Mouse (Mus musculus) erythroblast, adult 5-6 weeks (primary cell): ENCODE data around the gene Xpr1. TPM values are rescaled to one million over a fixed set of nuclear protein-coding genes. Genes with fewer than 3 reads are reported as not detected.
"Not testable (repeated sequence)": the region's sequence is repeated elsewhere in the genome, so short reads cannot be mapped to it uniquely, and the experiment has no call there.

Experiments used
- ATAC-seq: replicated peaks from 2 replicates; pipeline ENCODE4 v1.8.0; 2016; ENCODE audit warnings: moderate number of reproducible peaks, mild to moderate bottlenecking, moderate TSS enrichment, inconsistent platforms; ENCODE audit not compliant: poor library complexity, low FRiP score, severe bottlenecking
- total RNA-seq, 2 experiments: library from RNA; stranded (forward) in 1 of 2; stranded (reverse) in 1 of 2; fragments of 150-400 nt in 1 of 2; fragments of 200-764, 138-1000 nt in 1 of 2; gene quantifications; 2 replicates each; pipeline versions ENCODE4 v1.2.3 to v1.2.4; 2015 to 2017; ENCODE audit warnings: low replicate concordance in 2 of 2

The Xpr1 gene
- total RNA-seq, 2 experiments from 2014 or later: 10.3 to 24.2 TPM

DNA sequence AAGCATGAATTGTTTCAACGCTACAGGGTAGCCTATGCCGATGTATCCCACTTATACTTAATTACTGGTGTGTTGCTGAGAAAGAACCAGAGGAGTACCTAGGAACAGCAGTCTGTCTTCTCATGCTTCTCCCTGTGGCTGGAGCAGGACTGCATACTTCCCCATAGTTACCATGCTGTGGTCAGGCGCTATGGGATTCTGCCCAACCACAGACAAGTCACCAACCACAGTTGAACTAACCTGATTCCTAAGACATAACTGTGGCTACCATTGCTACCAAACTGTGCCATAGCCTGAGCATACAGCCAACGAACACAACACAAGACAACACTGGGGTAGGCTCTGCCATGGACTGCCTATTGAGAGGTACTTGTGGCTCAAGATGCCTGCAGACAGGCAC lies 144.3 kb downstream of the Xpr1 start:
- ATAC-seq: no peak

DNA sequence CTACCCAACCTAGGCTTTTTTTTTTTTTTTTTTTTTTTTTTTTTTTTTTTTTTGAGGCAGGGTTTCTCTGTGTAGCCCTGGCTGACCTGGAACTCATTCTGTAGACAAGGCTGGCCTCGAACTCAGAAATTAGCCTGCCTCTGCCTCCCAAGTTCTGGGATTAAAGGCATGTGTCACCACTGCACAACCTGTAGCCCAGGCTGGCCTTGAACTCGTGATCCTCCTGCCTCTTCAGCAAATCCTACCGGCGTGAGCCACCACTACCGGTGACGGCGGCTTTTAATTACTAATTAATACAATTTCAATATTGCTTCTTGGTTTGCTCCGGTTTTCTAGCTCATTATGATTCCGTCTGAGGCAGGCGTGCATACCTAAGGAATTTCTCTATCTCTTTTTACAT lies 154.7 kb downstream of the Xpr1 start:
- not testable (repeated sequence) for ATAC-seq

DNA sequence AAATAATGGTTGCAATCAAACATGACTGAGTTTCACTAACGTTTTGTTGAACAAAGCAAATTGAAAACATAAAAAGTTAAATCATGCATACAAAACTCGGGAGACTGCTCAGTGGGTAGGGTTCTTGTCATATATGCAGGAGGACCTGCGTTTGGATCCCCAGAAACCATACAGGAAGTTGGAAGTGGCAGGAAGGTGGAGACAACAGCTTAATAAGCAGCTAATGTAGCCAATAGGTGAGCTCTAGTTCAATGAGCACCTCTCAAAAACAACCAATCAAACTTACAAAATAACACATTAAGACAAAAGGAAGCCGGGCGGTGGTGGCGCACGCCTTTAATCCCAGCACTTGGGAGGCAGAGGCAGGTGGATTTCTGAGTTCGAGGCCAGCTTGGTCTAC lies 162.9 kb downstream of the Xpr1 start:
- ATAC-seq: no peak

DNA sequence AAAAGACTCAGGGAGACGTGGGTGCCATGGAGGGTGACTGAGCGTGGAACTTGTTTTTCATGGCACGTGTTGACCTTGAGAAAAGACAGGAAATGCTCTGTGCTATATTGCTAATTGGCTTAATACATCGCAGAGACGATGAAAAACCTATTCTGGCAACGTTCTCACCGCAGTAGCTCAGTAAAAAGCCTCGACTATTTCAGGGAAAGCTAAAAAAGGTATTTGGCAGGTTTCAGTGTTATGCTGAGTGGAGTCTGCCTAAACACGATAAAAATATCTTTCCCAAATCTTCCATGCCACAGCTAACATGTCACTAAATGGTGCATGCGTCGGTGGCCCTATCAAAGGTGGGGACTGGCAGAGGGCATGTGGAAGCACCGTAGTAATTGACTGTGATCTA lies 164.1 kb downstream of the Xpr1 start:
- no peak for ATAC-seq

DNA sequence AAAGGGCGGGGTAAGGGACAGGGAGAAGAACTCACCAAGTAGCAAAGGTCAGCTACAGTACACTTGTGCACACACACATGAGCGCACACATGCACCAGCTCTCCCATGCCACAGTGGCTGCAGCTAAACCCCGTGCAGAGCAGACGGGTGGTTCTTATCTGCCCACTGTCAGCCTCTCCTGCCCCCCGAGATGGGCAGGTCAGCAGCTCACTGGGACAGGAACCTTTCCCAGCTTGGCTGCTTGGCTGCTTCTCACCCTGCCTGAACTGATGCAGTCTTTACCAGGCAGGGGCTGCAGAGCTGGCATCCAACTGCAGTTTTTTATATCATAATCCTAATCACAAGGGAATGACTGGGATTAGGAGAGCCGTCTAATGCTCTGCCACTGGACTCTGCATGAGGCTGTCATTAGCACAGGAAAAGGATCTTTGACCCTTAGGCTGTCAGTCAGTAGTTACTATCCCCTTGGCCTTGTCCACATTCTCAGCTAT lies 164.5 kb downstream of the Xpr1 start:
- no peak for ATAC-seq

DNA sequence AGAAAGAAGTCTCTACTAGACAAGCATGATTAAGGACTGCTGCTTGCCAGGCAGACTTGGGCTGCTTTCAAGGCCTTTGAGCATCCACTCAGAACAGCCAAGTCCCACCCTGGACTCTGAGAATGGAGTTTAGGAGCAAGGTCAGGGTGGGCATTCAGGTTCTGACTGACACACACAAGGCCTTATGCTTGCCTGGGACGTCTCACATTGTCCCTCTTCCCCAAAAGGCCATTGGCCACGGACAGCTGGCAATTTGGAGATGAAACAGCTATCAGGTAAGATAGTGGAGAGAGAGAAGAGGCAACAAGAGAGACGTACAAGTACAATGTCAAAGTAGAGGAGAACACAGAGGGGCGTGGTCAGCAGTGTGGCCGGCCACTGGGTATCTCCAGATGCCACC lies 165.6 kb downstream of the Xpr1 start:
- ATAC-seq: no peak

DNA sequence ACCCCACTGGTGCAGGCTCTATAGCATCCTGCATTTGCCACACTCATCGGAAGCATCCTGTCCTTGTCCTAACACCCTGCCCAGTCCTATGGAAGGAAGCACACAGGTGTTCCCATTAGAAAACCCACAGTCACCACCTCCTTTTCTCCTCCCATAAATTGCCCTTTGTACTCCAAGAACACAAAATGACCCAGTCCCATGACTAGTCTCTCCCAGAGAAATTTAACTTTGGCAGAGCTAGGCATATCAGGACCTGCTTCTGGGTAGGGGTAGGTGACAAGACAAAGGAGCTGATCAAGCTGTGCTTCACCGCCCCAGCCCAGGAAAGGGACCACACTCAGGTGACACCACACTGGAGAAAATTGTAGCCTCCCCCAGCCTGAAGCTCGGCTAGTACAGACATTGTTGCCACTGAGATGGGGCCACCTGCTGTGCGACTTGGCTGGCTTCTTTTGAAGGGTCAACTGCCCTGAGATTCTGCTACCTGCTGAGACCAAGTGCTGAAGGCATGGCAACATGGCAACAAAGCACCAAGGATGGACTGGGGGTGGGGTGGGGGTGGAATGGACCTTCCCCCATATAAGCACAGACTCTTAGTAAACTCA lies 166.6 kb downstream of the Xpr1 start:
- no peak for ATAC-seq

DNA sequence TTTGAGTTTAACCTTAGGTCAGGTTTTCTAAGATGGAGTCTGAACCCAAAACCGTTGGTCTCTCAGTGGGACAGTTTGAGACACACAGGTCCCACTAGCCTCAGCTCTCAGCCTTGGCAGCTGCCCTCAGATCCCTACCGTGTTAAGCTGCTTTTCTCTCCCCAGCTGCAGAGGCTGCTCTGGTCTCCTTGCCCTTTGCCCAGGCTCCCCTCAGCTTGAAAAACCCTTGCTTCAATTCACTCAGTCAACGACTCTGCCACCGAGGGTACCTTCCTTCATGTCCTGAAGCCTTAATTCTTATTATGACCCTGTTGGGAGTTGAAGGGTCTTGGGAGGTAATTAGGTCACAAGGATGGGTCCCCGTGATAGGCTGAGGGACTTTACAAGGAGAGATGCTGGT lies 167.3 kb downstream of the Xpr1 start:
- ATAC-seq: no peak

DNA sequence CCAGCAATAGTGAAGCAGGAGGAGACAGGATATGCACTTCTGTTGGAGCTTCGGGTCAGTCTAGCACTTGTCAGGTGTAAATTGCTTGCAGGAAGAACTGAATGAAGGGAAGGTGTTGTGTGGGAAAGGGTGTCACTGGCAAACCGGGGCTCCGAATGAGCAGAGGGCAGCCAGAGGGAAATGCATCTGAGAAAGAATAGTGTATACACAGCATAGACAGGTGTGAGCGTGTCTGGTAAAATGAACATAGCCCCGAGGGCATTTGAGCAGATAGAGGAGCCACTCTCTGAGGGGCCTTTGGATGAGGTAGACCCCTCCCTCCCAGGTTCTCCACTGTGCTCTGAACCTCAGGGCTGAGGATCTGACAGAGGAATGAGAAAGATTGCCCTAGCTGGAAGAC lies 169.2 kb downstream of the Xpr1 start:
- no peak for ATAC-seq

DNA sequence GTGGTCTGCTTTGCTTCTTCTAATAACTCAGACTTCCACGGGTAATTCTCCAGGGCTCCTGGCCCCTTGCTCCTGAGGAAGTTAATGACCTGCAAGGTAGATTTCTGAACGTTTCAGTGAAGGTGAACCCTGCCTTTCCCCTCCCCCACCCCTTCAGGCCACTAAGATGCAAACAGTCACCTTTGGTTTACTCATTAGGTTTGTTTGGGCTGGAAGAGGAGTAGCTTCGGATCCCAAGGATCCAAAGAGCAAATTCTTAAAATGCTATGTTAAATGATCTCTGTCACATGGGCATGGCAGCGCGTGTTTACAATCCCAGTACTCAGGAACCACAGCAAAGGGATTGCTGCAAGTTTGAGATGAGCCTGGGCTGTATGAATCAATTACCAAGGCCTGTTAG lies 169.8 kb downstream of the Xpr1 start:
- no peak for ATAC-seq

DNA sequence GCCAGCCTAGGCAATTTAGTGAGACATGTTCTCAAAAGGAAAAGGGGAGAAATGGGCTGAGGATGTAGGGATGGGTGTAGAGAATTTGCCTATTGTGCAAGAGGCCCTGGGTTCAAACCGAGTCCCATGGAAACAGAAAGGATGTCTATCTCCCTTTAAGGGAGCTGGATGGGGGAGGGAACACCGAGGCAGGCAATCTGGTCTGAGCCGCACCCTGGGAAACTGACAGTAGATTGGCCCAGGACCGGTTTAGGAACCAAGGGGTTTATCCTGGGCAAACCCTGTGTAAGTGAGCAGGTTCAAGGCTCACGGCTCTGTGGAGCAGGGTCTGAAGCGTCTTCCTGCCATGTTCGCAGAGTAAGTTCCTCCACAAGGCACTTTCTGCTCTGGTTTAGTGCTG lies 171.7 kb downstream of the Xpr1 start:
- ATAC-seq: no peak

DNA sequence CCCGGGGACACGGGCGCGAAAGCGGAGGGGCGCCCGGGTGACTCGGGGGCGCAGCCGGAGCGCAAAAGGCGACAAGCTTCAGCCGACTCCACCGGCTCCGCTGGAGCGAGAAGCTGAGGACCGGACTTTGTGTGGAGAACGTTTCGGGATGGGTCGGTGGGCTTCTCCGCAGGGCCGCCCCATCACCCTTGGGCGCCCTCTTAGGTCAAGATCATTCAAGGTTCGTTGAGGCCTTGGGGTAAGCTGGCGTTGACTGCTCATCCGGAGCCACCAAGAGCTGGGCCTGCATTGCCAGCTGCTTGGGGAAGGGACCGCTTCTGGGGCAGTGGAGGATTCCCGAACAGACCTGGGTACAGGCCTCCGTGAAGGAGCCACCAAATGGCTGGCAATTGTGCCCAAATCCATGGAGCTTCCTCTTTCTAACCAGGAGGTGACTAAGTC lies 172.4 kb downstream of the Xpr1 start:
- no peak for ATAC-seq

DNA sequence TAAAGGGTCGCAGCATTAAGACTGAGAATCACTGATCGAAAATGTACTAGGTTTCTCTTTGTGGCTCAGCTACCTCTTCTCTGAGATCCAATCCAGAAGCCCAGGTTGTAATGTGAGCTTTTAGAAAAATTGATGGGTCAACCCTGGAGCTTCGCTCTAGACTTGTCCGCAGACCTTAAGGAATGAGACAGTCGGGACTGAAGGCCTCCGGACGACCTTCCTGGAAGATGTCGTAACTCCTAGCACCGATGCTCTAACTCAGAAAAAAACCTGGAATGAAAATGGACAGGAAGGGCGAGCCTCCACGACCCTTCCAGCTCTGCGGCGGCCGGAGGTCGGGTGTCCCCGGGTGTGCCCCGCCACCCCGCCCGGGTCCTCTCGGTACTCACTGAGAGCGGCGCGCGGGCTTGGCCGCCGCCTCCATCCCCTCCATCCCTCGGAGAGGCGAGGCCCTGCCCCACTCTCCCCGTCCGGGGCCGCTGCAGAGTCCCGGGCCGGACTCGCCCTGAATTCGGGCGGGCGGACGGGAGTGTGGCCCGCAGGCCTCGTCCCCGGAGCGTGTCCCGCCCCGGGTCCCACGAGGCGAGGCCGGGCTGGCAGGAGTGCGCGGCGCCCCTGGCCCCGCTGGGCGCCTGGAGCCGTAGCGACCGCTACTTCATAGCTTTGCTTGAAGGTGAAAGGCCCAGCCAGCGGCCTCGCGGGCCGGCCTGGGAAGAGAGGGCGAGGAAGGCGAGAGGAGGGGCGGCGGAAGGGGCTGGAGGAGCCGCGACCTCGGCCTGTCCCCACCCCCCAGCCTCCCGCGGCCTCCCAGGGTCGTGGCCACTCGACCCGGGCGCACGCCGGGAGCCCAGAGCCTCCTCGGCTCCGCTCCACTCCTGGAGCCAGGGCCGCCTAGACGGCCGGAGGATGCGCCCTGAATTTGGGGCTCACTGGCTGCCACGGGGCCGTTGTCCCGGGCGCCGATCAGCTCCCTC lies 173.1 kb downstream of the Xpr1 start, which contains the start of gene BC034090:
Gene BC034090 (minus strand): TSS at position 648 of the 974 bp plus-strand sequence.
- ATAC-seq: no peak

DNA sequence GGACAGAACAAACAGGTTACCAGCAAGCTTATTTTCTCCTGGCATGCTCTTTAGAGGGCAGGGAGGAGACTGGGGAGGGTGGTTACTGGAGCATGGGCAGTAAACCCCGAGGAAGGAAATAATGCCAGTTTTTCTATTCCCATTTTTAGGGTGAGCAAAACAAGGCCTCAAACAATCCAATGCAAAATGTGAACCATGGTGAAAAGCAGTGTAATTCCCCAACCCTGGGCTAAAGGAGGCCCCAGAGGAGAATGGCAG lies 174.8 kb downstream of the Xpr1 start:
- ATAC-seq: no peak

DNA sequence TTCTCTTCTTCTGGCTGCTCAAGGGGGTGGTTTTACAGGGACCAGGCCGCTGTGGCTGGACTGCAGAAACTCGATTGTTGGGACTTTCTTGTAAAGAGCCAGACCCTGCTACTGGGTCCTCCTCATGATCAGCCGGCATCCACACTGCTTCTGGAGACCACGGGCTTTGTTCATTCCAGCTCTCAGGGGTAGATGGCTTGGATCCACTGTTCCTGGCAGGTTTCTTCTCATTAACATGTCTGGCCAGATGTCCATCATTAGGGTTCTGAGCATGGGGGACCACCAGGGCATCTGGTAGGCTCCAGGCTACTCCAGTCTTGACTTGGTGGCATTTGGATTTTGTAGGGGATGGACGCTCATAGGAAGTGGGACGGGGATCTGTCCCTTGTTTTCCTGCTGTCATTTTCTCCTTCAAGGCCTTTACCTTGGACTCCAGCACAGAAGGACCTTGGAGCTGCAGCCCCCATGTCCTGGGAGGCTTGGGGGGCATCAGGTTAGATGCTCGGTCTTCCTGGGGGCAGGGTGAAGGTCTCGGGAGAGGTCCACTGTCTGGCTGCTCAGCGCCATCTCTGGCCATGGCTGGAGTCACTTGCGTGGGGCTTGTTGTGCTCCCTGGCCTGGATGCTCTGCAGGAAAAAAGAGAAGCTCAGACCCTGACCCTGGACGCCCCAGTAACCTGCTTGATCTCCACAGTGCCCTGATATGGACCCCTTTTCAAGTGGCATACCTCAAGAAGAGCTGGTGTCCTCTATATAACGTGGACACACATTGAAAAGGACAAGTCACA lies 175.3 kb downstream of the Xpr1 start:
- no peak for ATAC-seq

DNA sequence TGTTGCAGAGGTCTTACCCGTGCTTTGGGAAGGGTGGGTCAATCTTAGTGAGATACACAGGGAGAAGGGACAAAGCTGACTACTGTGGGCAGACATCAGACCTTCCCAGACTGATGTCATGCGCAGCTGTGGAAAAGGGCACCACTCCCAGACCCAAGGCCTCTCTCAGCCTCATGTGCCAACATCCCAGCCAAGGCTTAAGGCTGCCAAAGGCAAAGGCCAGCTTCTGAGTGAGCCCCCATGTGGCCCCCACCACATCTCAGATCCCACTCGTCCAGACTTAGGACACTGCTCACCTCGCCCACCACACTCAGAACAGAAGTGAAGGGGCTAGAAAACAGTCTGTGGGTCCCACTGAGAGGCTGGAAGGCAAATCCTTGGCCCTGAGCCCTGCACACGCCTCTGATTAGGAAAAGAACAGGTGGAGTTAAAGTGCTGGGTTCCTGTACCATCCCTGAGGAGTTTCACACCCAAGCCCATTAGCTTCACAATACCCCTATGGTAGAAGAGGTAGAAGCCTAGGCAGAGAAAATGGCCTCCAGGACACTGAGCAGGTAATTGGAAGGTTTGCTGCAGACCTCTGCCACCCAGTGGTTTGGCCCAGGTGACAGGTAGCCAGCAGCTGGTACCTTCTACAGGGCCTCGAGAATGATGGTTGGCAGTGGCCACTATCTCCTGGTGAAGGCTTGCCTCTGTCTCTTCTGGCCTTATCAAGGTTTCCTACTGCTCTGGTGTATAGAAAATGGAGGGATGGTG lies 177.1 kb downstream of the Xpr1 start:
- no peak for ATAC-seq

DNA sequence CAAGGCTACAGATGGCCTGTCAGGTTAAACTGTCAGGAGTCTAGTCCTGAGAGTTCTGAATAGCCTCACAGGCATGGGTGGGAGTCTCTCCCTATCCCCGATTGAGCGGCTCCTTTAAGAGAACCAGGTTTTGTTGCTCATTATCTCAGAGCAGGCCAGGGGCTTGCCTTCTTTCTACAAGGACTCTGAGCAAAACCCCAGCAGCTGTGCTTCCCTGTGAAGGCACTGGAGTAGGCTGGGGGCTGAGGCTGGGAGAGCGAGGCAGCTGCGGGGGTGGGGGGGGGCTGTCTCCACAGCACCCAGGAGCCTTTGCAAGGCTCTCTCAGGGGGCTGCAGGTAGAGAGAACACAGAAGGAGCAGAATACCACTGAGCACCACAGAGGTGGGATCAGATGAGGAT lies 178.0 kb downstream of the Xpr1 start:
- ATAC-seq: no peak

DNA sequence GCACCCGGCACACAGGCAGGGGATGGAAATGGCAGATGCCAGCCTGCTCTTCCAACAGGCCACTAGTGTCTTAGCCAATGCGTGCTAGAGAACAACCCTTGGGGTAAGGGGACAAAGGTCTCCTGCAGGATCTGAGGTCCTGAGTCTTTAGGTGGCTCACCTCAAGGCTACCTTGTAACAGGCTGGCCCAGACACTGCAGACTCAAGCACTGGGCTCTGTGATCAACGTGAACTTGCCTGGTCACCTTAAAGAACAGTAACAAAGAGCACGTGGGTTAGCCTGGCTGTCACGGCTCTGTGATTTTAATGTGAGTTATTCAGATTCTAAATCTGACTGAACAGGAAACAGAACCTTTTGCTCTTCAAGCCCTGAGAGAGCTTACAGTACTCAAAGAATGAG lies 179.1 kb downstream of the Xpr1 start:
- no peak for ATAC-seq

DNA sequence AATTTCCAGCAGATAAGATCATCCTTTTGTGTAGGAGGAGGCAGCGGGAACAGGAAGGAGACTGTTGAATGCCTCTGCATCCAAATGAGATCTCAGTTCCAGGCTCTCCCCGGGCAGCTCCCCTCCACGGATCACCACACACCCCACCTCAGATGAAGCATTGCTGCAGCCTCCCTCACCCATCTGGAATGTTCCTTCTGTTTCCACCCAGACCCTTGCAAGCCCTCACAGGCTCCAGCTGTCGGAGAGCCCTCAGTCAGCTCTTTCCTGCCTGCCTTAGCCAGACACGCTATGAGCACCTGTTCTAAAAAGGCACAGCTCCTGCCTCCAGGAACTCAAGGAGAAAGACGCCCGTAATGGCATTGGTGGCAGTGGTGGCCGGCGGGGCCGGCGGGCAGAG lies 179.8 kb downstream of the Xpr1 start:
- ATAC-seq: no peak
